In the genomic region with DNA sequence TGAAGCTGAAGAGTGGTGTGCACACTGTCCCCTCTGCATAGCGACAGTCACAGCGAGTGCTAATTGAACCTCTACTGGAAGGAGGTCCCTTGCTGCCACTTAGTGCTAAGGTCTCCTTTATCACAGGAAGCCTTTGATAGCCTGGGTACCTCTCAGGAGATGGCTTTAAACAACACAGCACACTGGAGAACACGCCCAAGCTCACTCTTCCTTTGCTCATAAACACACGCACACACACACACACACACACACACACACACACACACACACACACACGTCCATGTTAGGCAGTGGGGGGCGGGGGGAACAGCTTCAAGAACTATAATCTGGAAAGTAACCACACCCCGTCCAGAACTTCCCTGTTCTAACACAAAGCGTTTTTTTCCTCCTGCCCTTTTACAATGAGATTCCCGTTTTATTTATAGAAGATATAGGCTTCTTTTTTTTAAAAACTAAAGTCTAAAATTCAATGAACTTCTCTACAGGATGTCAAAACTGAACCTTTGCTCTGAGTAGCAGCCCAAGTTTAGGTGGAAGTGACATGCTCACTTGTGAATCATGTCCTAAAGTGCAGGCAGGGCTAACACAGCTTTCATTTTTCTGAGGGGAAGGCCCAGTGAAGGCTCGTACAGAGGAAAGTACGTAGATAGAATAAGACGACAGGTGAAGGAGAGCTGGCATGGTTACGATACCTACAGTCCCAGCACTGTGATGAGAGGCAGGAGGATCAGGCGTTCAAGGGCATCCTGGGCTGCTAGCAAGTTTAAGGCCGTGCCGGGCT, we compare ENCODE assay signal across 12 mouse cellular contexts. TPM values are rescaled to one million over a fixed set of nuclear protein-coding genes. Genes with fewer than 3 reads are reported as not detected.
A peak's percentile ranks its signal among the peaks of the same experiment; 100 is the strongest.
DNase-seq lines count a peak whose midpoint lies in the region; ATAC-seq and TF ChIP-seq lines count a peak whose summit lies in the region.
"Had no signal": no experiment of that assay in that cellular context is flagged by ENCODE, and none has a peak within 500 bp of the region (broad histone marks: within the 10 kb centered on the region; RNA-seq: fewer than 3 reads in every experiment).

No protein-coding gene starts in this region.

- H3K4me2 ChIP-seq in heart, postnatal 0 days (ENCODE audit: low read depth, low read length), result no peak overlapping the region
- H3K4me2 ChIP-seq in forebrain, embryonic 13.5 days, result no peak overlapping the region
- H3K4me2 ChIP-seq: forebrain, embryonic 15.5 days; hindbrain, embryonic 15.5 days; midbrain, embryonic 12.5 days had no signal

- 29% methylated on average over 16 of the region's 16 CpGs for WGBS in spleen, adult 2 months
- WGBS in heart, postnatal 0 days, result 50% methylated on average over 16 of the region's 16 CpGs
- 76% methylated on average over 16 of the region's 16 CpGs for WGBS in forebrain, embryonic 13.5 days

- 0 out of 2 replicates have a peak, but pooled peaks have one; percentile 35 for TF ChIP-seq EP300 in heart, postnatal 0 days (IDR thresholded peaks at IDR 0.05; ENCODE audit: low read depth)

- H3K27ac ChIP-seq in spleen, adult 2 months (ENCODE audit: insufficient read depth, low read length), result peak overlapping the region; percentile 93
- H3K27ac ChIP-seq in heart, postnatal 0 days (ENCODE audit: low read depth), result peak overlapping the region; percentile 71
- H3K27ac ChIP-seq in forebrain, embryonic 13.5 days, result no peak overlapping the region
- H3K27ac ChIP-seq: forebrain, embryonic 15.5 days; hindbrain, embryonic 15.5 days; midbrain, embryonic 12.5 days had no signal

- no peaks in the 10 kb centered on the region for H3K36me3 ChIP-seq in spleen, adult 2 months (ENCODE audit: control insufficient read depth, insufficient read depth, low read length)
- no peaks in the 10 kb centered on the region for H3K36me3 ChIP-seq in heart, postnatal 0 days (replicated peaks; ENCODE audit: control insufficient read depth, insufficient read depth, low read length)
- H3K36me3 ChIP-seq in megakaryocyte, embryonic 14.5 days (replicated peaks; ENCODE audit: low read length), result no peaks in the 10 kb centered on the region
- H3K36me3 ChIP-seq in forebrain, embryonic 13.5 days (ENCODE audit: poor library complexity, severe bottlenecking), result no peaks in the 10 kb centered on the region
- H3K36me3 ChIP-seq: forebrain, embryonic 15.5 days; hindbrain, embryonic 15.5 days; midbrain, embryonic 12.5 days had no signal

- H3K4me1 ChIP-seq in spleen, adult 2 months (ENCODE audit: control insufficient read depth, insufficient read depth, insufficient read length), result peaks cover 12% of the 10 kb centered on the region
- H3K4me1 ChIP-seq in heart, postnatal 0 days (ENCODE audit: control insufficient read depth, insufficient read depth), result peaks cover 3% of the 10 kb centered on the region; the same call in 1 of the 2 replicates
- H3K4me1 ChIP-seq in megakaryocyte, embryonic 14.5 days, result peaks cover 76% of the 10 kb centered on the region
- H3K4me1 ChIP-seq in forebrain, embryonic 13.5 days, result peaks cover 15% of the 10 kb centered on the region
- H3K4me1 ChIP-seq: hindbrain, embryonic 15.5 days had no signal

- H3K9ac ChIP-seq in heart, postnatal 0 days (replicated peaks; ENCODE audit: low read depth, low read length), result no peak overlapping the region
- no peak overlapping the region for H3K9ac ChIP-seq in forebrain, embryonic 13.5 days
- H3K9ac ChIP-seq: forebrain, embryonic 15.5 days; hindbrain, embryonic 15.5 days; midbrain, embryonic 12.5 days had no signal

- peak overlapping the region; percentile 36 for H3K4me3 ChIP-seq in spleen, adult 2 months (ENCODE audit: extremely low read depth, insufficient read depth, insufficient read length)
- H3K4me3 ChIP-seq in heart, postnatal 0 days (ENCODE audit: low read depth, low read length), result no peak overlapping the region
- peak overlapping the region; percentile 66 for H3K4me3 ChIP-seq in megakaryocyte, embryonic 14.5 days (replicated peaks)
- no peak overlapping the region for H3K4me3 ChIP-seq in forebrain, embryonic 13.5 days
- H3K4me3 ChIP-seq: forebrain, embryonic 15.5 days; hindbrain, embryonic 15.5 days; midbrain, embryonic 12.5 days had no signal

- TF ChIP-seq POLR2A in spleen, adult 2 months (IDR thresholded peaks at IDR 0.05; ENCODE audit: low read depth, low read length), result peak; percentile 58

- DNase-seq in spleen, adult 2 months (ENCODE audit: low read depth in 1 of 2, low spot score in 2 of 2), result peak; percentile 9 to 67
- DNase-seq in spleen, adult 18-20 months, result no peak
- no peak for DNase-seq in heart, postnatal 0 days (ENCODE audit: low spot score)
- no peak for DNase-seq in retina, embryonic 14.5 days (ENCODE audit: low spot score)
- no peak for DNase-seq in right cerebral cortex, postnatal 14 days
- DNase-seq: cerebellum, adult 9-10 months; right cerebral cortex, postnatal 25 days had no signal

- peak; percentile 34; the same call in 1 of the 2 replicates for ATAC-seq in heart, postnatal 0 days (ENCODE audit: insufficient read depth, low read depth)
- no peak for ATAC-seq in forebrain, embryonic 13.5 days
- ATAC-seq: forebrain, embryonic 15.5 days had no signal

- no peaks in the 10 kb centered on the region for H3K9me3 ChIP-seq in heart, postnatal 0 days (replicated peaks; ENCODE audit: control insufficient read depth, low read length)
- H3K9me3 ChIP-seq in megakaryocyte, embryonic 14.5 days, result no peaks in the 10 kb centered on the region; the same call in 1 of the 2 replicates
- no peaks in the 10 kb centered on the region for H3K9me3 ChIP-seq in forebrain, embryonic 13.5 days (replicated peaks)
- H3K9me3 ChIP-seq: forebrain, embryonic 15.5 days; hindbrain, embryonic 15.5 days; midbrain, embryonic 12.5 days had no signal

- H3K27me3 ChIP-seq in spleen, adult 2 months (ENCODE audit: control insufficient read depth, insufficient read depth, low read length), result no peaks in the 10 kb centered on the region
- no peaks in the 10 kb centered on the region for H3K27me3 ChIP-seq in heart, postnatal 0 days (ENCODE audit: control insufficient read depth, insufficient read depth, low read length)
- H3K27me3 ChIP-seq in megakaryocyte, embryonic 14.5 days (replicated peaks), result no peaks in the 10 kb centered on the region
- no peaks in the 10 kb centered on the region for H3K27me3 ChIP-seq in forebrain, embryonic 13.5 days
- H3K27me3 ChIP-seq: forebrain, embryonic 15.5 days; hindbrain, embryonic 15.5 days had no signal

- no peak for TF ChIP-seq CTCF in spleen, adult 2 months (IDR thresholded peaks at IDR 0.05; ENCODE audit: extremely low read depth, insufficient read depth, insufficient read length, insufficient replicate concordance)
- TF ChIP-seq CTCF in heart, postnatal 0 days (IDR thresholded peaks at IDR 0.05; ENCODE audit: low read depth), result no peak

RNA-seq across cellular contexts. Expression of a gene that starts 30.9 kb away (rescaled TPM):
- polyA plus RNA-seq in spleen, adult 2 months (2012; rRNA removed), result 68.2 and 118 TPM in 2 replicates
- 46.4 and 52.6 TPM in 2 replicates for total RNA-seq in heart, postnatal 0 days (2014; rRNA removed; ENCODE audit: low replicate concordance)
- 107 and 109 TPM in 2 replicates for polyA plus RNA-seq in heart, postnatal 0 days (2015; fragmentation: Nextera tagmentation; extraction: Ambion mirVana)
- 124 and 126 TPM in 2 replicates for polyA plus RNA-seq in megakaryocyte, embryonic 14.5 days (2012; ENCODE audit: insufficient read depth, low replicate concordance)
- polyA plus RNA-seq in forebrain, embryonic 13.5 days (2015; fragmentation: Nextera tagmentation; extraction: Ambion mirVana), result 156 and 158 TPM in 2 replicates

Comparison
In these comparisons a context has a peak if more than half of its experiments do, and no peak if none do; other contexts are left out.
1. DNase-seq: peak in spleen, adult 2 months (2 of 2); none in spleen, adult 18-20 months (0 of 2), heart, postnatal 0 days (single experiment), retina, embryonic 14.5 days (single experiment) and right cerebral cortex, postnatal 14 days (single experiment).
2. H3K4me3 ChIP-seq: peak in spleen, adult 2 months (single experiment) and megakaryocyte, embryonic 14.5 days (single experiment); none in heart, postnatal 0 days (single experiment) and forebrain, embryonic 13.5 days (single experiment).